Mouse (Mus musculus) E14TG2a.4 (cell line): ENCODE measurements at regions not wholly inside any gene's neighbourhood (a gene's known extent, or its start where the extent isn't known, plus 50 kb on each side); places are given as distances from the start of the nearest gene placed in this dataset.

ENCODE experiments used
- CTCF ChIP-seq: conservative IDR thresholded peaks from 2 replicates; pipeline ENCODE4 v1.5.1; 2014; ENCODE audit warnings: low read length
- NANOG ChIP-seq: IDR thresholded peaks from 2 replicates; pipeline ENCODE4 v1.6.1; 2014; ENCODE audit warnings: borderline replicate concordance, low read length, mixed read lengths

GRCm38 (mm10) chr11:111526010-111526742 is 460.2 kb downstream of the Kcnj2 start:
- TF ChIP-seq CTCF (no peak), NANOG (no peak)
